Mouse (Mus musculus): Measurements from ENCODE around the gene Foxn3.
A peak's percentile ranks its signal among the peaks of the same experiment; 100 is the strongest.

Foxn3 gene

DNA sequence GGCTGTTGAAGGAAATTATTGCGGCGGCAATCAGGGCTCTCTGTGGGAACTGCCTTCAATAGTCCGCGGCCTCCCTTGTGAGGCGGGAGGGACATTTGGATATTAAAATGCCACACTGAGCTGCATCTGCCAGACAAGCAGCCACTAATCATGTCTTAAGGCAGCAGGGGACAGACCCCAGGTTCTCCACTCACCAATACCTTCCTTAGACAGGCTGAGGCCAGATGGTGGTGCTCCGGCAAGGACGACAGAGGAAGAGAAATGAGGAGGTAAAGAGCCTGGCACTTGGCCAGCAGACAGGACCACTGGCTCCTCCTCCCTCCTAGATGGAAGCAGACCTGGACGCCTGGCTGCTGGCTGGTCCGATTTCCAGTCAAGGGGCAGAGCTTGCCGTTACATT is 409.7 kb downstream of the Foxn3 start:
- peak in 1 of 2 experiments; percentile 14 for DNase-seq

GRCm38 (mm10) chr12:99150126-99150525 is 413.3 kb downstream of the Foxn3 start:
- peak; percentile 49 to 68 for DNase-seq

DNA sequence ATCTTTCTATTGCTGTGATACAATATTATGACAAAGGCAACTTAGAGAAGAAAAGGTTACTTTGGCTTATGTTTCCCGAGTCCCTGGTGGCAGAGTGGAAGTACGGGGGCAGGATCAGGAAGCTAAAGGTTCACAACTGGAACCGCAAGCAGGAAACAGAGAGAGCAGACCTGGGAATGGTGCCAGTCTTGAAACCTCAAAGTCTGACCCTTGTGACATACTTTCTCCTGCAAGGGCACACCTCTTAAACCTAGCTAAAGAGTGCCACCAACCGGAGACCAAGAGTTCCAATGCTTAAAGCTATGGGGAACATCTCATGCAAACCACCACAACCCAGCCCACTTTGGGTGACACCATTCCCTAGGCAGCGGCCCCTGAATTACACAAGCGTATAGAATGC is 414.2 kb downstream of the Foxn3 start:
- no peak for DNase-seq
